Mouse (Mus musculus): ENCODE measurements at regions not wholly inside any gene's neighbourhood (a gene's known extent, or its start where the extent isn't known, plus 50 kb on each side); places are given as distances from the start of the nearest gene placed in this dataset.
"Not testable (repeated sequence)": the region's sequence is repeated elsewhere in the genome, so short reads cannot be mapped to it uniquely, and the experiment has no call there.

DNA sequence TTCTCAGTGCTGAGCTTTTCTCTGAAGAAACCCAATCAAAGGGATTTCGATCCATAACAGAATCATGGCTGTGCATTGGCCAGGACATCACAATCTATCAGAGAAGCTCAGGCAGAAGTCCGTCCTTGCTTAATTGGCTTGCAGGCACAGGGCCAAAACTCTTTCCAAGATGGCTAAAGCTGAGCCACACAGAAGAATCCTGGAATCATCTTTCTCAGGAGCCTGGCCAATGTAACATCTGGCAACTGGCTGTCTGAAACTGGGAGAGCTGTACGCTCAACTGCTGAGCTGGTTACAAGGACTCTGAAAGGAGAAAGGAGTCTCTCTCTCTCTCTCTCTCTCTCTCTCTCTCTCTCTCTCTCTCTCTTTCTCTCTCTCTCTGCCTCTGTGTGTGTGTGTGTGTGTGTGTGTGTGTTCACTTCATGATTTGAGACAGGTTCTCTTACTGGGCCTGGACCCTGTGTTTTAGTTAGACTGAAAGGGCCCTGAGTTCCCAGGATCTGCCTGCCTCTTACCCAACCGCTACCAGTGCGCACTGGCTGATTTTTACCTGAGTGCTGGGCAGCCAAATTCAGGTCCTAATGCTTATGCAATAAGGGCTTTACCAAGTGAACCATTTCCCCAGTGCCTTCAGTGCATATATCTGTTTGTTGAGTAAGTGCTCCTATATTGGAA, 333.3 kb upstream of the Cwc22 start:
- DNase-seq (ENCODE audit: low spot score in 2 of 2), result no peak

DNA sequence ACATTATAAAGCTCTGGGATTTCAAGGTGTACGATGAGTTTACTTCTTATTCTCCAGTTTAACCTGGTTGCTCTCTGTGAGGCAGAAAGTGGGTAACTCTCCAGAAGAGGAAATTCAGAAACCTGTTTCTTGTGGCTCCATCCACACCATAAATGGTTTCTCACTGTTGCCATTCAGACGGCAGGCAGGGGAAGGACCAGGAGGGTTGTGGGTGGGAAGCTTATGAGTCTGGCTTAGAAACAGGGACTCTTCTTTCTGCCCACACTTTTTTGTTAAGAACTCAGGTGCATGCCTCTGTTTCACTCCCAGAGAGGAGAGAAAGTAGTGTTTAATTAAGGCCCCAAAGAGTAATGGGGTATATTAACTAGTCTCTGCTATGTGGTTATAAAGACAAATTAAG, 332.5 kb upstream of the Cwc22 start:
- DNase-seq (ENCODE audit: low spot score in 2 of 2), result no peak

DNA sequence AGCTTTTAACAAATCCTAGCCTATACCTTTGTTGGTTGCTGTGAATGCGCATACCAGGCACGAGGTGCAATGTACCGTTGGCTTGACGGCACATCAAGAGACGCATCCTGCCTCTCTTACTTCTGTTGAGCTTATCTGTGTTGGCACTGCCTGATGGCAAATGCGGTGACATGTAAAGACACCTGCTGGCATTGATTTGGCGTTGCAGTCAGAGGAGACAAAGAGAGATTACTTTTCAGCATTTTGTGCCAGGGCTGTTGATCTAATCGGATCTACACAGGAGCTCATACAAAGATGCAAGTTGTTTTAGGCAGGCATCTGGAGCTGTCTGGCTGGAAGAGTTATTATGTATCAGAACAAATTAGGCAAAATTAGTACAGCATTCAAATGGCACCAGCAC, 331.5 kb upstream of the Cwc22 start:
- no peak for DNase-seq (ENCODE audit: low spot score in 2 of 2)

DNA sequence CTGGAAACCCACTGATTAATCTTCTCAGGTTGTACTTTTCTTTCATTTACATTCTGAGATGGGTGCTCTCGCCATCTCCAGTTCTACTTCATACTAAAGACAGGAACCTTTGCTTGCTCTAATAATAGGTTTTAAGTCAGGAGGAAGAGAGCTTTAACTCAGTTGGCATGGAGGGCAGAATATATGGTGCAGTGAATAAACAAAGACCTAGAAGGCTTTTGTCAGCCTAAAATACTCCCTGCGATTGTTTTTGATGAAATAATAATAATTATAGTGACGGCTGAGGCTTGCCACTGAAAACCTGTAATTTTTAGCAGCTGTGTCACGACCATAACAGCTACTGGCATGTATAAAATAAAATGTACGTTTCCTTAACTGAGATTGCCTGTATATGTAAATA, 327.9 kb upstream of the Cwc22 start:
- DNase-seq (ENCODE audit: low spot score in 2 of 2), result no peak

DNA sequence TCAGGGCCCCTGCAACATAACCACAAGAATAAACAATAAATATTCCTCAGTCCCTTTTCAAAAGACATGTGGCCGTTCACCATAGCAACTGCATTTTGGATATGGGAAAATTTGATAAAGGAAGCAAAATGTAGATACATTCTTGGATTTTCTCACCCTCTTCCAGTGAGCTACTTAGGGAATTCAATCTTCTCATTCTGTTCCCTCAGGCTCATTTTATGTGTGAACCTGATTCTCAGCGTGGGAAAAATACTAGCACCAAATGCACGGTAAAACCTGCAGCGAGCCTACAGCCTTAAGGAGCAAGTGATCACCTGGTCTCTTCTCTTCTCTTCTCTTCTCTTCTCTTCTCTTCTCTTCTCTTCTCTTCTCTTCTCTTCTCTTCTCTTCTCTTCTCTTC, 322.5 kb upstream of the Cwc22 start:
- no peak for DNase-seq (ENCODE audit: low spot score in 2 of 2)

DNA sequence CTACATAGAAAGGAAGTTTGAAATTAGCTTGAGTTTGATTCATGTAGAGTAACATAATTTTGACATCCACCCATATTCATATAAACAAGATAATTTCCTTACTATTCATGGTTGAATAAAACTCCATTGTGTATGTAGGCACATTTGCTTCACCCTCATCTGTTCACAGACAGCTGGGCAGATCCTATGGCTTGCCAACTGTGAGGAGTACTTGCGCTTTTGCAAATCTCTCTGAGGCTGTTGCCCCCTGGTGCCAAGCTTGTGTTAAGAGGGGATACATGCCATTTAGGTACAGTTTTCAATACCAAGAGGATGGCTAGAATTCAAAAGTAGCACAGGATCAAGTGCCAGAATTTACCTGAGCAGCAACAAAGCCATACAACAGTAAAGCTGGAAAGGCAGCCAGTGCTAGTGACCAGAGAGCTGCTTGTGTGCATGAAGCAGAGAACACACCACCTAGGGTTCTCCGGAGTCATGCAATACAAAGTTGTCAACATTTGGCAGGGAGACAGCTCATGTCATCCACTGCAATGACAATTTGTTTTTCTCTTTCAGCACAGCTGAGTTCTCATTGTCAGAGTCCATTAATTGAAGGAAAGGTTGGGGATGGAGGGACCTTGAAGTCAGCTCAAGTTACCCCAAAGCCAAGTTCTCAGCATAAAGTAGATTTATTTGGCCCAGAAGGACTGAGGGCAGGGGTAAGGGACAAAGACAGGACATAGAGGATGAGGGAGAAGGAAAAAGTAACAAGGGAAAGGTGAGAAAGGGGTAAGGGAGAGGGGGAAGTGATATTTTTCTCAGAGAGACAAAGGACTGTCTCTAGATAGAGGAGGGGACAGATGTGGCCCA, 321.6 kb upstream of the Cwc22 start:
- DNase-seq (ENCODE audit: low spot score in 2 of 2), result no peak

DNA sequence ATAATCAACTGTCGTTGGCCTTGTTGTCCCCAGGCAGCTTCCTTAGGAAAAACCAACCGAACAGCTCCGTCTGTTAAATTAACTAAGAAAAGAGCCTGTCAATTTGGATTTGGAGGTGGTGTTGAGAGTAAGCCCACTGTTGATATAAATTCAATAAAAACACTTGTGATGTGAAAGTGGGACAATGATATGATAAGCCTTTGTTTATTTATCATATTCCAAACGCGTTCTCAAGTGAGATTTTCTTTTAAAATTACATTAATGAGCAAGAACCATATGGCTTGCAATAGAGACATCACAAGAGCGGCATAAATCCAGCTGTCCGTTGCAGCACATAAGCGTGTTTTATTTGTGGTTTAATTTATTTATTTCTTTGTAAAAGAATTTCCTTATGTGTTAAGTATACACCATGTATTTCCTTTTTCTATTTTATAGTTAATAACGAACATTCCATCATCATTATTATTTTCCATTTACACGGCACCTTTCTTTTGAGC, 307.5 kb upstream of the Cwc22 start:
- no peak for DNase-seq (ENCODE audit: low spot score in 2 of 2)

DNA sequence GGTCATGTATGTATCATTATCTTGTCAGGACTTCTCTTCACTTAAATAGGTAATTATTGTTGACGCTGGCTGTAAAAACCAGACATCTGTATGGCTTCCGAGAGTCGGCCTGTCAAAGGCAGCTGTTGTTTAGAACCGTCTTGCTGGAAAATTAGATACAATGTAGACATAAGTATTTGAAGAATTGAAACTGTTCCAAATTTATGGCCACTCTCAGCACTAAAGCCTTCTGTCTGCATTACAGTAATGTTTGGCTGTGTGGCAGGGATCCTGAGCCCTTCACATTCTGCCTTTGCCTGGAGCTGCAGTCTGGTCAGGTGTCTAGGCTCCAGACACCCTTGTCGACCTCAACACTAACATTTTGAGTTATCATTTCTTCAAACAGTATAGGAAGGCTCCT, 300.2 kb upstream of the Cwc22 start:
- no peak for DNase-seq (ENCODE audit: low spot score in 2 of 2)

DNA sequence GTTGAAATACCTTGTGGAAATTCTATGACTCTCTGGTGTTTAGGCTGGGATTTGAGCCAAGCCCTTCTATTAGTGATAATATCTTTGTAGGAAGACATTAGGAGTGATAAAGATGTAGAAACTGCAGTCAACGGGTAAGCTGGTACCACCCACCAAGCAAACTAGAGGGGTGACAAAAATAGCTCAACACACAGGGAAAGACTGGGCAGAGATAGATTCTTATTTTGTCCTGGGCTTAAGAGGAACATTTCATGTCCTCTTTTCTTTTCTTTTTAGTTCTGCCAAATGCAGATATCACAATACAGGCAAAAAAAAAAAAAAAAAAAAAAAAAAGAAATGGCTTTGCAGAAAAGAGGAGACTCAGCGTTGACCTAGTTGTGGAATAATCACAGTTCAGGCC, 294.1 kb upstream of the Cwc22 start:
- DNase-seq (ENCODE audit: low spot score in 2 of 2), result no peak

DNA sequence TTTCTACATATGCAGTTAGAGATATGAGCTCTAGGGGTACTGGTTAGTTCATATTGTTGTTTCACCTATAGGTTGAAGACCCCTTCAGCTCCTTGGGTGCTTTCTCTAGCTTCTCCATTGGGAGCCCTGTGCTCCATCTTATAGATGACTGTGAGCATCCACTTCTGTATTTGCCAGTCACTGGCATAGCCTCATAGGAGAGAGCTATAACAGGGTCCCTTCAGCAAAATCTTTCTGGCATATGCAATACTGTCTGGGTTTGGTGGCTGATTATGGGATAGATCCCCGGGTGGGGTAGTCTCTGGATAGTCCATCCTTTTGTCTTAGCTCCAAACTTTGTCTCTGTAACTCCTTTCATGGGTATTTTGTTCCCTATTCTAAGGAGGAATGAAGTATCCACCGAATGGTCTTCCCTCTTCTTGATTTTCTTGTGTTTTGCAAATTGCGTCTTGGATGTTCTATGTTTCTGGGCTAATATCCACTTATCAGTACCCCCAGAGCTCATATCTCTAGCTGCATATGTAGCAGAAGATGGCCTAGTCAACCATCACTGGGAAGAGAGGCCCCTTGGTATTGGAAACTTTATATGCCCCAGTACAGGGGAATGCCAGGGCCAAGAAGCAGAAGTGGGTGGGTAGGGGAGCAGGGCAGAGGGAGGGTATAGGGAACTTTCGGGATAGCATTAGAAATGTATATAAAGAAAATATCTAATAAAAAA, 279.4 kb upstream of the Cwc22 start:
- DNase-seq (ENCODE audit: low spot score in 2 of 2), result not testable (repeated sequence)

DNA sequence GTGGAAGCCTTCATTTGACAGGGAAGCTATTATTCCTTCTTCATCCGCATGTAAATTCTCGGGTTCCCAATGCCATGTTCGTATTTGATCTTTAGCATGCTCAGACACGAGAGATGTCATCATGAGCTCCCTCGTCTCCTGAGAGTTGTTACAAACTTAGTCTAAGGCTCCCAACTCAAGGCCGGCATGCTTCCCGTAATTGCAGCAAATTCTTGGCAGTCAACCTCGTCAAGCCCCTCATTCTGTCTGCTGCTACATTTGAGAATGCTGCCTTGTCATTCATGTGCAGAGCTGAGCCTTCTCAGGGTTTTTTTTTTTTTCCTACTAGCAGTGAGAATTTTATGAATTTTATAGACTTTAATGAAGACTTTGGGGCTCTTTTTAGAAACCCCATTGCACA, 268.3 kb upstream of the Cwc22 start:
- DNase-seq (ENCODE audit: low spot score in 2 of 2), result no peak

DNA sequence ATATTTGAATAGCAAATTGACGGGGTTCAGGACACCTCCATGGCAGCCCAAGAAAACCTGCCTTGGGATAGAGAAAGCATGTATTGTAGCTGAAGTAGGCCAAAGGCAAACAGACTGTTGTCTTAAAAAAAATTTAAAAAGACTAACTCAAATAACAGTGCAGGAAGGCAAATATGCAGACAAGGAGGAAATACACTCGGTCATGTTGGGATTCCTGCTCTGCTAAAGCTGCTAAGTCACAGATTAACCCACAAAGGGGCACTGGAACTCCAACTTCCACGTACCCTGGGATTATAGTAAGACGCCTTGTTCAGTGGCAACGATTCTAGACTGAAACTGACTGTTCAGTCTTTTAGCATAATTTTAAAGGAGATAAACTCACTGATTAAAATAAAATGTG, 258.9 kb upstream of the Cwc22 start:
- DNase-seq (ENCODE audit: low spot score in 2 of 2), result no peak

DNA sequence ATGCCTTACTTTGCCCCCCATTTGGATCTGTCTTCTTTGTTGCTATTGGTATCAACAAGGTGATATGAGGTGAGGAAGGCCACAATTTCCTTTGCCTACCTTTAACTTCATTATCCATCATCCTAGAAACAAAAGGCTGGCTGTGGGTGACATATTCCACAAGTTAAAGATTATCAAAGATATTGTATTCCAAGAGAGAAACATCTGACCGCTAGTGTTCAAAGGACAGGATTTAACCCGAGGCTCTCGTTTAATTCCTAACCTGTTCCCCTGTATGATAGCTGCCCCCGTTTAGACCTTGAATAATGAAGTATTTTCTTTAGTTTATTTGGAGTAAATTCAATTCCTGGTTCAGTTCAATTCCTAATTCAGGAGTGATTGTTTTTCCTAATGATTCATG, 249.8 kb upstream of the Cwc22 start:
- DNase-seq (ENCODE audit: low spot score in 2 of 2), result no peak

DNA sequence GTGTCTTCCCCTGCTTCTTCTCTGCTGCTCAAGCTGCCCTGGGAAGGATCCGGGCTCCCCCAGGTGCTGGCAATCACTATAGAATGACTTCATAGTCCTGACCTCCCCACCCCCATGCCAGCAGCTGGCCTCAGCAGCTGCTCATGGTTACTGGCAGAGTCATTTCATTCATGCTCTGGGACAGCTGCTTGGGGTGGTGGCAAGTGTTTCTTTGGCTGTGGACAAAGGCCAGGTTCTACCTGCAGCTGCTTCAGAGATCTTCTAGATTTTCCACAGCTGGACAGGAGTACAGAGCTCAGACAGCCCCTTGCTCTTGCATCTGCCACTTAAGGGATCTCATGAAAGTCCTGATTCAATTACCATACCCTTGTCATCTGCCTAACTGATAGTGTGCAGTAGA, 243.4 kb upstream of the Cwc22 start:
- no peak for DNase-seq (ENCODE audit: low spot score in 2 of 2)

DNA sequence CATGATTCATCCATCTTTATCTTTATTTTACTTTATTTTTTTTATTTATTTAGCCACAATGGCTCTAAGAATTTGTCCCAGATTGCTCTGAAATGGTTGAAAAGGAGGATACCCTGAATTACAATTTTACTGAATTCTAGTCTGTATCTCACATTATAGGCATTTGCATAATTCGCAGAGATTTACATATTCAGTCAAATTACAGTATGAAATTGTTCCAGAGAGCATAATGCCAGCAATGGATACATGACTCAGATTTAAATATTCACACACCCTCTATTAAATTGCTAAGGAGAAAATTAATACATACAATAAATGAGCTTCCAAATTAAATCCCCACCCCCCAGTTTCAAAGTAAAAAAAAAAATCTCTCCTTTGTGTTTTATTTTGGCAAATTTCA, 238.8 kb upstream of the Cwc22 start:
- DNase-seq (ENCODE audit: low spot score in 2 of 2), result no peak

DNA sequence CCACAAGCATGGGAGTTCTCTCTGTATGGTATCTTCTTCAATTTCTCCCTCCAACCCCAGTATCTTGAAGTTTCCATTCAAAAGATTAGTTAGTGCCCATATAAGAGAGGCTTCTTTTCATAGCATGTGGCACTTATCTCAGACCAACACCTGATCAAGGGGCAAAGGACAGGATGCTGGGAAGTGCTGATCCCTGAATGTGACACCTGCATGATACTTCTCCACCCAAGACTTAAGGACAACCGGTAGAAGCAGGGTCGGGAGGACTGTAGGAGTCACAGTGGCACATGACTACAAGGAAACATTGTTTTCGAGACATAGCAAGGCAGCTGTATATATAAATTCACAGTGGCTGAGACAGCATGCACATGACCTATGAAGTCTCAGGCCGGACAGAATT, 227.6 kb upstream of the Cwc22 start:
- no peak for DNase-seq (ENCODE audit: low spot score in 2 of 2)

DNA sequence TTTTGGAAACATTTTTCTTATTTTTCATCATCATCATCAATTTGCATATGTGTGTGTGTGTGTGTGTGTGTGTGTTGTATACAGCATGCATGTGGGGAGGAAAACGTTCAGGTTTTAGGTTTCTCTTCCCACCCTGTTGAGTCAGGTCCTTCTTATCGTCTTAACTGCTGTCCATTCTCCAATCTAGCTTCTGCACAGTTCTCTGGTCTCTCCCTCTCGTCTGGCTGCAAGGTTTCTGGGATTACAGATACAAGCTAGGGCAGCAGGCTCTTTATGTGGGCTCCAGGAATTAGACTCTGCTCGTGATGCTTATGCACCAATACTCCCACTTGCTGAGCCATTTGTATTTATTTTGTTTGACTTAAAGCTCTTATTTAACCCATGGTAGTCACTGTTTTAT, 226.6 kb upstream of the Cwc22 start:
- DNase-seq (ENCODE audit: low spot score in 2 of 2), result no peak

DNA sequence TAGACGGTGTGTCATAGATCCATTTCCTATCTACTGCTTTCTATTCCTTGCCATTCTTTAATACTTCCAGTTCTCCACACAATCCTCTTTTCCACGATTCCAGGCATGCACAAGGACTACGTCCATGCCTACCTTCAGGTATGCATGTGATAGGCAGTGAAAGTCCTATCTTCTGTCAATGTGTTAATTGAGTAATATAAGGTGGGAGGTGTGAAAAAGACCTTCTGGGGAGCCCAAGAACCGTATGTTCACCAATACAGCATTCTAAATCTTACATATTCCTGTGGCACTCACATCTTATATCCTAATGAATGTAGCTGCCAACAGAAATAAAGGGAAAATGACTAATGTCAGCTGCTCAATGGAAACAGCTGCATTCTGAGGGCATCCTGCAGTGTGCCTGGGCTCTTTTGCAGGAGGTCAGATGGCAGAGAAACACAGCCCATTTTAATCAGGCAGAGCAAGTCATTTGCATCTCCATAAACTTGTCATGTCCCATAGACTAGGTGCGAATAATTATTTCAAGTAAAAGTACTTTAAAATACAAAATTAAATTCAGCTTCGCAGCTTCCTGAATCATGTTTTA, 224.1 kb upstream of the Cwc22 start:
- no peak for DNase-seq (ENCODE audit: low spot score in 2 of 2)

DNA sequence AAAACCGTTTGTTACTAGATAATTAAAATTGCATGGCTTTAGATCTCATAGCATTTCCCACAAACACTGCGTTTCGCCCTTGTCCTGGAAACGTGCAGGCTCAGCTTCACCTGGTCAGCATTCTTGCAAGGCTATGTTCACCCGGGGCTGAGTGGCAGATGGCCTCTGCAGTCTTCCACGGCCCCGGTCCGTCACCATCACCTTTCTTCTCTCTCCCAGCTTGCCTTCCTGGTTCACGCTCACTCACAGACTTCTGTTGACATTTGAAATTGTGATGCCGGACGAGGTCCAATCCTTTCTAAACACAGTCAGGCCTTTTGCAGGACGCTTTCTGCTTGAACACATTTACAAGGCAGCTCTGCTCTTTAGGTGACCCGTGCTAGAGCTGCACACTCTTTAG, 219.3 kb upstream of the Cwc22 start:
- DNase-seq (ENCODE audit: low spot score in 2 of 2), result no peak

DNA sequence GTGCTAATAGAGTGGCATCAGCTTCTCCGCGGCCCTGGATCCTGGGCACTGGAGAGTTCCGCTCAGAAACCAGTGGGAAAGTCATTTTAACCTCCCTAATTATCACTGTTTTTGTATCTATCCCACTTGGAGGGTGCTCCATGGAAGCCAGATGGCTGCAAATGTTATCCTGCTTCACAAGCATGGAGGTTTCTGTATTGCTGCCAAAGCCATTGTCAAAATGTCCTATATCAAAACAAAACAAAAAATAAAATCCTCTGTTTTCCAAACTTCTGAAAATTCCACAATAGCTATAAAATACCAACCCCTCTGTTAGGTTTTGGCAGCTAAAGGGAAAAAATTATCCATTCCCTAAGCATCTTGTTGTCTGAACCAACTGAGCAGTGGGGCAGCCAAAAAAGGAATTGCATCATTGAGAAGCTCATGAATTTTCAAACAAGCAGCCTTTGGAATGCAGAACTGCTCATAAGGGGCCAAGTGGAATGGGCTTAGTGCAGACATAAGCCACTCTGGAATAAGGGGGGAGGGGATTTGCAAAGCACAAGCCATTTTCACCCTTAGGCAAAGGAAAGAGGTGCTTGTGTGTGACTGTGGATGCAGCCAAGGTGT, 213.8 kb upstream of the Cwc22 start:
- DNase-seq (ENCODE audit: low spot score in 2 of 2), result no peak

DNA sequence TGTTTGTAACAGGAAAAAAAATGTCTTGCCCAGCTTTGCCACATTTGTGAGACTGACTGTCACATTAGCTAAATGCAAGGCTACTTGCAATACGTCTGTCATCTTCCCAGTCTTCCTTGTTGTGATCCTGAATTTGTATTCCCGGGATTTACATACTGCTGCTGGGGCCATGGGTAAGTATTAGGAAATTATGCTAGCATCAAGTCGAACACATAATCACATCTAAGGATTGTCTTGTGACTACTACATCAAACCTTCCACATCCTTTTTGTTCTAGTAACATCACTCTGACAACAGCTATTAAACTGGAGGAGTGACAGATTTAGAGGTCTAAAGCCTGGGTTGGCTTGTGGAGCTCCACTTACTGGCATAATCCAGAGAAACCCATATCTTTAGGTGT, 164.2 kb upstream of the Cwc22 start:
- no peak for DNase-seq (ENCODE audit: low spot score in 2 of 2)

DNA sequence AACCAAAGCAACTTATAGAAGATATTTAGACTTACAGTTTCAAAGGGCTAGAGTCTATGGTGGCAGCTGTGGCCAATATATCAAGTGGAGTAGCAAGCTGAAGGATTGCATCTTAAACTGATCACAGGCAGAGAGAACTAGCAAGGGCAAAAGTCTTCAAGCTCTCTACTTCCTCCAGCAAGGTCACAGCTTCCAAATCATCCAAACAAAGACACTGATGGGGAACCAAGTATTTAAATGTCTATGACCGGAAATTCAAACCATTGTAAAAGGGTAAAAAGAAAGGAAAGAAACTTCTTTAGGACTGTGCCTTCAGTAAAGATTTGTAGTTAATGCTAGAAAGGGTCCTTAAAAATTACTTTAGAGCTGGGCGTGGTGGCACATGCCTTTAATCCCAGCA, 149.4 kb upstream of the Cwc22 start:
- no peak for DNase-seq (ENCODE audit: low spot score in 2 of 2)
